Mouse (Mus musculus): ENCODE results near the gene Chmp1a.

Gene Chmp1a

GRCm38 (mm10) chr8:123156070-123156773 lies 56.3 kb downstream of the Chmp1a start:
- DNase-seq (ENCODE audit: low read depth, low spot score) = no peak

GRCm38 (mm10) chr8:123155177-123155576 lies 57.4 kb downstream of the Chmp1a start:
- DNase-seq (ENCODE audit: low read depth, low spot score) = no peak

All from CD4-positive, CD25-positive, alpha-beta regulatory T cell, adult 2 months (primary cell).